Mouse (Mus musculus): ENCODE data around the gene Nat8f5. TPM values are rescaled to one million over a fixed set of nuclear protein-coding genes. Genes with fewer than 3 reads are reported as not detected.

Gene Nat8f5
- polyA plus RNA-seq, 1 experiment from 2014 or later, result not detected

- Histone ChIP-seq H3K27ac (ENCODE audit: low read depth) (no peak overlapping the region), H3K4me3 (ENCODE audit: low read depth, low read length) (no peak overlapping the region), H3K9me3 (ENCODE audit: low read depth, low read length) (no peaks in the 10 kb centered on the region), H3K9ac (no peak overlapping the region), H3K36me3 (ENCODE audit: insufficient read depth) (no peaks in the 10 kb centered on the region), H3K4me2 (no peak overlapping the region), H3K27me3 (ENCODE audit: insufficient read depth, low read length) (no peaks in the 10 kb centered on the region), H3K4me1 (ENCODE audit: insufficient read depth) (no peaks in the 10 kb centered on the region)
- DNase-seq (no peak), ATAC-seq (ENCODE audit: insufficient read depth) (no peak)
- WGBS, result 87% methylated on average over 2 of the region's 2 CpGs
- TF ChIP-seq CTCF (IDR thresholded peaks at IDR 0.05; ENCODE audit: low read depth), result no peak
Measured at GRCm38 (mm10) chr6:85863136-85863535, 42.4 kb upstream of the Nat8f5 start.

- ATAC-seq (ENCODE audit: insufficient read depth) (no peak), DNase-seq (no peak)
- TF ChIP-seq CTCF (IDR thresholded peaks at IDR 0.05; ENCODE audit: low read depth), result no peak
- 75% methylated on average over 3 of the region's 3 CpGs for WGBS
- Histone ChIP-seq H3K27me3 (ENCODE audit: insufficient read depth, low read length) (no peaks in the 10 kb centered on the region), H3K9ac (no peak overlapping the region), H3K9me3 (ENCODE audit: low read depth, low read length) (no peaks in the 10 kb centered on the region), H3K4me1 (ENCODE audit: insufficient read depth) (no peaks in the 10 kb centered on the region), H3K36me3 (ENCODE audit: insufficient read depth) (no peaks in the 10 kb centered on the region), H3K27ac (ENCODE audit: low read depth) (no peak overlapping the region), H3K4me2 (no peak overlapping the region), H3K4me3 (ENCODE audit: low read depth, low read length) (no peak overlapping the region)
Measured at GRCm38 (mm10) chr6:85862565-85862964, 41.8 kb upstream of the Nat8f5 start.

- H3K9ac ChIP-seq, result no peak overlapping the region
- no peaks in the 10 kb centered on the region for H3K4me1 ChIP-seq (ENCODE audit: insufficient read depth)
- ATAC-seq (ENCODE audit: insufficient read depth) (no peak), DNase-seq (no peak)
- no peak overlapping the region for H3K4me2 ChIP-seq
- TF ChIP-seq CTCF (IDR thresholded peaks at IDR 0.05; ENCODE audit: low read depth), result no peak
- no peak overlapping the region for H3K4me3 ChIP-seq (ENCODE audit: low read depth, low read length)
- no peaks in the 10 kb centered on the region for H3K9me3 ChIP-seq (ENCODE audit: low read depth, low read length)
- 83% methylated on average over 3 of the region's 3 CpGs for WGBS
- no peak overlapping the region for H3K27ac ChIP-seq (ENCODE audit: low read depth)
- H3K27me3 ChIP-seq (ENCODE audit: insufficient read depth, low read length), result no peaks in the 10 kb centered on the region
- no peaks in the 10 kb centered on the region for H3K36me3 ChIP-seq (ENCODE audit: insufficient read depth)
Measured at GRCm38 (mm10) chr6:85861247-85861646, 40.5 kb upstream of the Nat8f5 start.

- Histone ChIP-seq H3K27me3 (ENCODE audit: insufficient read depth, low read length) (no peaks in the 10 kb centered on the region), H3K27ac (ENCODE audit: low read depth) (no peak overlapping the region), H3K4me1 (ENCODE audit: insufficient read depth) (no peaks in the 10 kb centered on the region), H3K36me3 (ENCODE audit: insufficient read depth) (no peaks in the 10 kb centered on the region), H3K4me3 (ENCODE audit: low read depth, low read length) (no peak overlapping the region), H3K9me3 (ENCODE audit: low read depth, low read length) (no peaks in the 10 kb centered on the region), H3K4me2 (no peak overlapping the region), H3K9ac (no peak overlapping the region)
- WGBS, result 63% methylated on average over 1 of the region's 1 CpGs
- DNase-seq, result no peak
- TF ChIP-seq CTCF (IDR thresholded peaks at IDR 0.05; ENCODE audit: low read depth), result no peak
- no peak for ATAC-seq (ENCODE audit: insufficient read depth)
Measured at GRCm38 (mm10) chr6:85856194-85856678, 35.5 kb upstream of the Nat8f5 start.

- no peak overlapping the region for H3K9ac ChIP-seq
- ATAC-seq (ENCODE audit: insufficient read depth) (no peak), DNase-seq (no peak)
- H3K36me3 ChIP-seq (ENCODE audit: insufficient read depth), result no peaks in the 10 kb centered on the region
- no peak overlapping the region for H3K4me3 ChIP-seq (ENCODE audit: low read depth, low read length)
- no peaks in the 10 kb centered on the region for H3K9me3 ChIP-seq (ENCODE audit: low read depth, low read length)
- no peaks in the 10 kb centered on the region for H3K27me3 ChIP-seq (ENCODE audit: insufficient read depth, low read length)
- no peak overlapping the region for H3K4me2 ChIP-seq
- no peaks in the 10 kb centered on the region for H3K4me1 ChIP-seq (ENCODE audit: insufficient read depth)
- no peak overlapping the region for H3K27ac ChIP-seq (ENCODE audit: low read depth)
- 87% methylated on average over 3 of the region's 3 CpGs for WGBS
- no peak for TF ChIP-seq CTCF (IDR thresholded peaks at IDR 0.05; ENCODE audit: low read depth)
Measured at GRCm38 (mm10) chr6:85853481-85853880, 32.7 kb upstream of the Nat8f5 start.

DNA sequence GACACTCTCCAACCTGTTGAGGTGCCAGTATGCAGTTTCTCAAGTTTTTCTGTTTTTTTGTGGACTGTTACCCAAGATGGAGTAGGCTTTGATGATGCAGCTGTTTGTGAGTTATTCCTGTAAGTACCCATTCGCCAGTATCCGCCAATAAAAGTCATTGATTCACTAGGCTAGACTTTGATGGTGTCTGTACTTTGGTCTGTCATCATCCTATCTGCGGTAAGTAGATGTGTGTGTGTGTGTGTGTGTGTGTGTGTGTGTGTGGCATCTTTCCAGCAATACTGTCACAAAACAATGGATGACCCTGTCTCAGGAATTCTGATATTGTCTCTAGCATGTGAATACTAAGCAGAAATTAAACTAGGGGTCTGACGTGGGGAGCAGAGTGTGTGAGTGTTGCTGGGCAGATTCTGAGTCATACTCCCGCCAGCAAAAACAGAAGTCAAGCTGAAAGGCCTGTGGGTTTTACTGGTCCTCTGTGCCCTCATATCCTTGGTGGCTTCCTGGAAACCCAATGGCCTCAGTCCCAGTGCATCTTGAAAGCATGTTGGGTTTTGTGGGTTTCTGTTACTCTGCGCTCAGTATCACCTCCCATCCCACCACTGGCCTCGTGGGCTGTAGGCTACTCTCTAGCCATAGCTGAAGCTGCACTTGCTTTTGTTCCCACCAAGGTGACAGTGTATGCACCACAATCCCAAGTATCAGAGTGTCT lies 30.4 kb upstream of the Nat8f5 start:
- TF ChIP-seq CTCF (IDR thresholded peaks at IDR 0.05; ENCODE audit: low read depth), result no peak
- Histone ChIP-seq H3K36me3 (ENCODE audit: insufficient read depth) (no peaks in the 10 kb centered on the region), H3K9me3 (ENCODE audit: low read depth, low read length) (no peaks in the 10 kb centered on the region), H3K4me3 (ENCODE audit: low read depth, low read length) (no peak overlapping the region), H3K4me2 (no peak overlapping the region), H3K4me1 (ENCODE audit: insufficient read depth) (no peaks in the 10 kb centered on the region), H3K27ac (ENCODE audit: low read depth) (no peak overlapping the region), H3K27me3 (ENCODE audit: insufficient read depth, low read length) (no peaks in the 10 kb centered on the region), H3K9ac (no peak overlapping the region)
- DNase-seq (no peak), ATAC-seq (ENCODE audit: insufficient read depth) (no peak)
- 83% methylated on average over 7 of the region's 7 CpGs for WGBS

DNA sequence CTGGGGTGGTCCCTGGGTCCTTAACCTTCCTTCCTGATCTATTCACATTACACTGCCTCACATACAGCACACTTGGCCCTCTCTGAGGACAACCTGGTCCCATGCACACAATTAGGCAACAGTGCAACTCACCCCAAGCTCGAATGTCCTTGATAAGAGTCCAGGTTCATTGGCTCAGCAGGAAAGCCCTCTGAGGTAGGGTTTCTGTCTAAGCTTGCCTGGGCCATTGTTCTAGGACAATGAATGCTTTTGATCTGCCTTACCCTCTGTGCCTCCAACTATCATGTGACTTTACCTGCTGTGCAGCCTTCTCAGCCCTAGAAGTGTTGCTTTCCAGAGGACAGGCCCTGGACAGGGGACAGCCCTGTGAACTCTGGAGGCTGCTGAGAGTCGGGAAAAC lies 28.5 kb upstream of the Nat8f5 start:
- ATAC-seq (ENCODE audit: insufficient read depth), result no peak
- WGBS, result 30% methylated on average over 2 of the region's 2 CpGs

More for the DNA sequence above, 28.5 kb upstream of the Nat8f5 start:
- no peak overlapping the region for H3K9ac ChIP-seq
- TF ChIP-seq CTCF (IDR thresholded peaks at IDR 0.05; ENCODE audit: low read depth), result no peak
- H3K4me3 ChIP-seq (ENCODE audit: low read depth, low read length), result no peak overlapping the region
- no peak overlapping the region for H3K4me2 ChIP-seq
- H3K27me3 ChIP-seq (ENCODE audit: insufficient read depth, low read length), result no peaks in the 10 kb centered on the region
- H3K9me3 ChIP-seq (ENCODE audit: low read depth, low read length), result no peaks in the 10 kb centered on the region
- DNase-seq, result no peak
- no peak overlapping the region for H3K27ac ChIP-seq (ENCODE audit: low read depth)
- H3K4me1 ChIP-seq (ENCODE audit: insufficient read depth), result no peaks in the 10 kb centered on the region
- H3K36me3 ChIP-seq (ENCODE audit: insufficient read depth), result no peaks in the 10 kb centered on the region

Data from lung, embryonic 14.5 days (tissue).